Mouse (Mus musculus) limb, embryonic 10.5 days (tissue): Measurements from ENCODE around the gene Sptb. TPM values are rescaled to one million over a fixed set of nuclear protein-coding genes. Genes with fewer than 3 reads are reported as not detected.

Experiments used
- DNase-seq: peaks from one replicate; pipeline ENCODE4 v3.0.0-alpha.2; 2017; ENCODE audit warnings: low spot score
- H3K27ac ChIP-seq: fragments of 300-500 bp; sonication (generic); 2 replicates; pipeline ENCODE4 v1.5.1; 2016; ENCODE audit warnings: mild to moderate bottlenecking
- H3K27me3 ChIP-seq: fragments of 300-500 bp; sonication (generic); 2 replicates; pipeline ENCODE4 v1.6.1; 2016; ENCODE audit warnings: low read depth, mild to moderate bottlenecking; ENCODE audit not compliant: poor library complexity, severe bottlenecking
- H3K36me3 ChIP-seq: fragments of 300-500 bp; sonication (generic); 2 replicates; pipeline ENCODE4 v1.6.1; 2016; ENCODE audit warnings: mild to moderate bottlenecking, moderate library complexity
- H3K4me1 ChIP-seq: fragments of 300-500 bp; sonication (generic); 2 replicates; pipeline ENCODE4 v1.6.1; 2016
- H3K4me3 ChIP-seq: fragments of 300-500 bp; sonication (generic); 2 replicates; pipeline ENCODE4 v1.5.1; 2016; ENCODE audit warnings: mild to moderate bottlenecking, moderate library complexity
- H3K9me3 ChIP-seq: fragments of 300-500 bp; sonication (generic); replicated peaks from 2 replicates; pipeline ENCODE4 v1.6.1; 2016; ENCODE audit warnings: mild to moderate bottlenecking
- WGBS: fragments of 180-500 bp; shearing (Covaris S2); methylation state at CpG from one replicate; pipeline ENCODE4 v1.1.7; 2016; 5-methylcytosine and 5-hydroxymethylcytosine counted together
- polyA plus RNA-seq: library from polyadenylated mRNA; unstranded; fragments of >200 nt; fragmentation: Nextera tagmentation; extraction: Ambion mirVana; gene quantifications from 2 replicates; pipeline ENCODE4 v1.2.1, GENCODE M21; 2016

The Sptb gene
- polyA plus RNA-seq, 1 experiment from 2014 or later, result 3.7 TPM

GRCm38 (mm10) chr12:76540701-76541221, 169.6 kb downstream of the Sptb start:
- DNase-seq, result no peak
- H3K9me3 ChIP-seq, result no peaks in the 10 kb centered on the region
- H3K4me1 ChIP-seq, result peaks cover 18% of the 10 kb centered on the region
- H3K27ac ChIP-seq, result no peak overlapping the region
- H3K36me3 ChIP-seq, result peaks cover 6% of the 10 kb centered on the region; the same call in 1 of the 2 replicates
- H3K27me3 ChIP-seq, result peaks cover under 1% of the 10 kb centered on the region; the same call in 1 of the 2 replicates
- no peak overlapping the region for H3K4me3 ChIP-seq
- 81% methylated on average over 10 of the region's 10 CpGs for WGBS

GRCm38 (mm10) chr12:76540169-76540568, 170.2 kb downstream of the Sptb start:
- H3K27ac ChIP-seq, result no peak overlapping the region
- H3K36me3 ChIP-seq, result peaks cover 6% of the 10 kb centered on the region; the same call in 1 of the 2 replicates
- H3K4me1 ChIP-seq, result peaks cover 18% of the 10 kb centered on the region
- peaks cover 7% of the 10 kb centered on the region; the same call in 1 of the 2 replicates for H3K27me3 ChIP-seq
- 89% methylated on average over 3 of the region's 3 CpGs for WGBS
- no peak overlapping the region for H3K4me3 ChIP-seq
- no peak for DNase-seq
- no peaks in the 10 kb centered on the region for H3K9me3 ChIP-seq

- no peak overlapping the region for H3K4me3 ChIP-seq
- H3K9me3 ChIP-seq, result no peaks in the 10 kb centered on the region
- no peak for DNase-seq
- peaks cover 6% of the 10 kb centered on the region; the same call in 1 of the 2 replicates for H3K36me3 ChIP-seq
- H3K27me3 ChIP-seq, result peaks cover 26% of the 10 kb centered on the region
- peaks cover 42% of the 10 kb centered on the region for H3K4me1 ChIP-seq
- WGBS, result 90% methylated on average over 8 of the region's 8 CpGs
- no peak overlapping the region for H3K27ac ChIP-seq
Observed at GRCm38 (mm10) chr12:76537434-76537833, 172.9 kb downstream of the Sptb start.

- peak overlapping the region; percentile 42; the same call in 1 of the 2 replicates for H3K27ac ChIP-seq
Observed at GRCm38 (mm10) chr12:76536591-76537153, 173.7 kb downstream of the Sptb start.

GRCm38 (mm10) chr12:76535471-76535900, 174.9 kb downstream of the Sptb start:
- H3K4me3 ChIP-seq, result peak overlapping the region; percentile 85
- DNase-seq, result no peak
- peaks cover 6% of the 10 kb centered on the region; the same call in 1 of the 2 replicates for H3K36me3 ChIP-seq
- no peaks in the 10 kb centered on the region for H3K9me3 ChIP-seq
- 23% methylated on average over 9 of the region's 9 CpGs for WGBS
- peak overlapping the region; percentile 46; the same call in 1 of the 2 replicates for H3K27ac ChIP-seq
- peaks cover 43% of the 10 kb centered on the region for H3K27me3 ChIP-seq
- peaks cover 62% of the 10 kb centered on the region for H3K4me1 ChIP-seq

More at GRCm38 (mm10) chr12:76536591-76537153, 173.7 kb downstream of the Sptb start:
- Histone ChIP-seq H3K9me3 (no peaks in the 10 kb centered on the region), H3K27me3 (peaks cover 32% of the 10 kb centered on the region), H3K36me3 (peaks cover 6% of the 10 kb centered on the region; the same call in 1 of the 2 replicates), H3K4me3 (no peak overlapping the region), H3K4me1 (peaks cover 50% of the 10 kb centered on the region)
- 86% methylated on average over 8 of the region's 8 CpGs for WGBS
- no peak for DNase-seq

GRCm38 (mm10) chr12:76534641-76535283, 175.6 kb downstream of the Sptb start:
- peaks cover 64% of the 10 kb centered on the region for H3K4me1 ChIP-seq
- H3K36me3 ChIP-seq, result peaks cover 6% of the 10 kb centered on the region; the same call in 1 of the 2 replicates
- H3K27ac ChIP-seq, result peak overlapping the region; percentile 94; the same call in 1 of the 2 replicates
- H3K27me3 ChIP-seq, result peaks cover 45% of the 10 kb centered on the region
- H3K9me3 ChIP-seq, result no peaks in the 10 kb centered on the region
- DNase-seq, result no peak
- peak overlapping the region; percentile 85 for H3K4me3 ChIP-seq
- 16% methylated on average over 9 of the region's 9 CpGs for WGBS

GRCm38 (mm10) chr12:76534233-76534632, 176.1 kb downstream of the Sptb start:
- Histone ChIP-seq H3K9me3 (no peaks in the 10 kb centered on the region), H3K4me3 (peak overlapping the region; percentile 85), H3K27ac (peak overlapping the region; percentile 94), H3K4me1 (peaks cover 64% of the 10 kb centered on the region), H3K27me3 (peaks cover 45% of the 10 kb centered on the region), H3K36me3 (0 out of 2 replicates have a peak, but pooled peaks cover 2% of the 10 kb centered on the region)
- DNase-seq, result no peak
- WGBS, result 2% methylated on average over 11 of the region's 11 CpGs

GRCm38 (mm10) chr12:76533377-76534222, 176.7 kb downstream of the Sptb start:
- Histone ChIP-seq H3K4me1 (peaks cover 64% of the 10 kb centered on the region), H3K36me3 (0 out of 2 replicates have a peak, but pooled peaks cover 2% of the 10 kb centered on the region), H3K27me3 (peaks cover 45% of the 10 kb centered on the region), H3K27ac (peak overlapping the region; percentile 94), H3K9me3 (no peaks in the 10 kb centered on the region), H3K4me3 (peak overlapping the region; percentile 85)
- WGBS, result 0% methylated on average over 73 of the region's 74 CpGs
- DNase-seq, result peak; percentile 87

GRCm38 (mm10) chr12:76532926-76533376, 177.4 kb downstream of the Sptb start:
- DNase-seq, result no peak
- Histone ChIP-seq H3K9me3 (no peaks in the 10 kb centered on the region), H3K4me3 (peak overlapping the region; percentile 85), H3K36me3 (0 out of 2 replicates have a peak, but pooled peaks cover 2% of the 10 kb centered on the region), H3K27me3 (peaks cover 45% of the 10 kb centered on the region), H3K4me1 (peaks cover 64% of the 10 kb centered on the region), H3K27ac (peak overlapping the region; percentile 94)
- WGBS, result under 1% methylated on average over 31 of the region's 31 CpGs

- Histone ChIP-seq H3K4me1 (peaks cover 61% of the 10 kb centered on the region), H3K27me3 (peaks cover 45% of the 10 kb centered on the region), H3K27ac (peak overlapping the region; percentile 94), H3K36me3 (no peaks in the 10 kb centered on the region), H3K9me3 (no peaks in the 10 kb centered on the region), H3K4me3 (peak overlapping the region; percentile 85)
- WGBS, result under 1% methylated on average over 19 of the region's 19 CpGs
- DNase-seq, result peak; percentile 72
Observed at GRCm38 (mm10) chr12:76531986-76532925, 178.1 kb downstream of the Sptb start.

GRCm38 (mm10) chr12:76530580-76531139, 179.7 kb downstream of the Sptb start, which contains the start of gene Plekhg3:
Gene Plekhg3, plus strand, starts transcription at chr12:76530891.
- peaks cover 44% of the 10 kb centered on the region for H3K27me3 ChIP-seq
- H3K36me3 ChIP-seq, result no peaks in the 10 kb centered on the region

More at GRCm38 (mm10) chr12:76530580-76531139, 179.7 kb downstream of the Sptb start, which contains the start of gene Plekhg3:
- Histone ChIP-seq H3K4me1 (peaks cover 53% of the 10 kb centered on the region), H3K27ac (no peak within 1 kb of the TSS), H3K4me3 (peak within 1 kb of the TSS; percentile 85), H3K9me3 (no peaks in the 10 kb centered on the region)
- DNase-seq, result no peak
- 29% methylated on average over 6 of the region's 6 CpGs for WGBS
